Mouse (Mus musculus) olfactory bulb, adult 2 months (tissue): Measurements from ENCODE around the gene Cygb.

Experiments used
- CTCF ChIP-seq: fragments of 200-500 bp; IDR thresholded peaks from 2 replicates; pipeline ENCODE4 v1.5.1; 2012; ENCODE audit warnings: low read depth, mild to moderate bottlenecking, low read length, moderate library complexity; ENCODE audit not compliant: insufficient read depth
- POLR2A ChIP-seq: fragments of 200-500 bp; IDR thresholded peaks from 2 replicates; pipeline ENCODE4 v1.6.1; 2012; ENCODE audit warnings: mild to moderate bottlenecking, low read depth, low read length, moderate library complexity; ENCODE audit not compliant: insufficient read depth

DNA sequence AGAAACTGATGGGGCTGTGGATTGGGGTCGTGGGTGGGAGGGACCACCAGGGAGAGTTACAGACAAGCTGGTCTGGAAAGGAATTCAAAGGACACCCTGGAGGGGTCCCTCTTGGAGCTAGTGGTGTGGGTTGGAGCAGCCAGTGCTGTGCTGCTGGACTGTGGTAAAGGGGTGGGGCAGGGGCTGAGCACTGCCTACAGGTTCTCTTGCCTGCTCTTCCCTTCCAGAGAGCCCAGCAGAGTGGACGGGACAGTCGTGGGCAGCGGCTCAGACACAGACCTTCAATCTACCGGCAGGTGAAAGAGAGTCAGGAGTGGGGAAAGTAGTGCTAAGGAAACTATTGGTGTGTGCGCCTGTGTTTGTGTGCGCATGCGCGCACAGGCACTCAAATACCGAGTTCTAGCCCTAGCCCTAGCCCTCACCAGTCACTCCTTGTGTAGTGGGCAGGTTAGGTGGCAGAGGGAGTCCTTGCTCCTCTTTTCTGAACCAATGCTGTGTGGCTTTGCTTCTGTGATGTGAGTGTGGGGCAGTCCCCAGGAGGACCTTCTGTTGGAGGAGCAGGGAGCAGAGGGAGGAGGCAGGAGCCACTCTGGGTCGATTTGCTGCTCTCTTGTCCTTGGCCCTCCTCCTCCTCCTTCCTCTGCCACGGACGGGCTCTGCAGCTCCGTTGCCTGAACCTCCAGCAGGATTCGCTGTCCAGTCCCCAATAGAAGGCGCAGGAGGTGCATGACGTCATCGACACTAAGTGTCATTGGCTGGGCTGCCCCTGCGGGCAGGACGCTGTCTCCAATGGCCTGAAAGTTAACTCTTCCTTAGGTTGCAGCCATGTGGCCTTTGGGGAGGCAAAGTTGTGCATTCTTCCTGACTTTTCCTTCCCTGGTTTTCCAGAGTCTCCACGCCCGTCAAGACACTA lies 3.5 kb upstream of the Cygb start:
- TF ChIP-seq CTCF (no peak), POLR2A (peak; percentile 70)
